ENCODE assay signal across 9 mouse cellular contexts in genomic region chr11:60302354-60303083, GRCm38 (mm10). TPM values are rescaled to one million over a fixed set of nuclear protein-coding genes. Genes with fewer than 3 reads are reported as not detected.
A peak's percentile ranks its signal among the peaks of the same experiment; 100 is the strongest.
DNase-seq lines count a peak whose midpoint lies in the region; ATAC-seq and TF ChIP-seq lines count a peak whose summit lies in the region.
"Had no signal": no experiment of that assay in that cellular context is flagged by ENCODE, and none has a peak within 500 bp of the region (broad histone marks: within the 10 kb centered on the region; RNA-seq: fewer than 3 reads in every experiment).

No protein-coding gene starts in this region.

- H3K4me3 ChIP-seq in heart, postnatal 0 days (ENCODE audit: low read depth, low read length): no peak overlapping the region
- no peak overlapping the region for H3K4me3 ChIP-seq in embryonic facial prominence, embryonic 15.5 days (replicated peaks)
- no peak overlapping the region for H3K4me3 ChIP-seq in liver, embryonic 12.5 days
- H3K4me3 ChIP-seq in stomach, embryonic 14.5 days (ENCODE audit: low read depth, low read length): no peak overlapping the region

- no peak for TF ChIP-seq EP300 in heart, postnatal 0 days (IDR thresholded peaks at IDR 0.05; ENCODE audit: low read depth)

- H3K27me3 ChIP-seq in heart, postnatal 0 days (ENCODE audit: control insufficient read depth, insufficient read depth, low read length): no peaks in the 10 kb centered on the region
- H3K27me3 ChIP-seq in embryonic facial prominence, embryonic 15.5 days: no peaks in the 10 kb centered on the region
- no peaks in the 10 kb centered on the region for H3K27me3 ChIP-seq in liver, embryonic 12.5 days (replicated peaks)
- no peaks in the 10 kb centered on the region for H3K27me3 ChIP-seq in stomach, embryonic 14.5 days (ENCODE audit: control insufficient read depth, insufficient read depth, low read length)

- H3K4me2 ChIP-seq in heart, postnatal 0 days (ENCODE audit: low read depth, low read length): no peak overlapping the region
- H3K4me2 ChIP-seq in embryonic facial prominence, embryonic 15.5 days (replicated peaks): no peak overlapping the region
- no peak overlapping the region for H3K4me2 ChIP-seq in liver, embryonic 12.5 days
- no peak overlapping the region for H3K4me2 ChIP-seq in stomach, embryonic 14.5 days (replicated peaks; ENCODE audit: low read depth, low read length)

- intact Hi-C loops in heart, postnatal 25 days (cut with DNase I): no loop called here

- no peaks in the 10 kb centered on the region for H3K9me3 ChIP-seq in heart, postnatal 0 days (replicated peaks; ENCODE audit: control insufficient read depth, low read length)
- no peaks in the 10 kb centered on the region for H3K9me3 ChIP-seq in embryonic facial prominence, embryonic 15.5 days (replicated peaks)
- H3K9me3 ChIP-seq in liver, embryonic 12.5 days (replicated peaks): 0 out of 2 replicates have a peak, but pooled peaks cover 3% of the 10 kb centered on the region
- no peaks in the 10 kb centered on the region for H3K9me3 ChIP-seq in stomach, embryonic 14.5 days (ENCODE audit: control insufficient read depth, low read depth, low read length)

- ATAC-seq in heart, postnatal 0 days (ENCODE audit: insufficient read depth, low read depth): no peak
- ATAC-seq in embryonic facial prominence, embryonic 15.5 days (ENCODE audit: insufficient number of reproducible peaks, low FRiP score, low TSS enrichment, low read depth): no peak
- ATAC-seq in liver, embryonic 12.5 days: peak; percentile 70
- no peak for ATAC-seq in stomach, embryonic 14.5 days (ENCODE audit: insufficient number of reproducible peaks, insufficient read depth, low FRiP score, low read depth)

- peak overlapping the region; percentile 73 for H3K27ac ChIP-seq in heart, postnatal 0 days (ENCODE audit: low read depth)
- H3K27ac ChIP-seq in embryonic facial prominence, embryonic 15.5 days (replicated peaks): peak overlapping the region; percentile 69
- H3K27ac ChIP-seq in liver, embryonic 12.5 days: peak overlapping the region; percentile 5
- H3K27ac ChIP-seq in stomach, embryonic 14.5 days (ENCODE audit: low read length): peak overlapping the region; percentile 46

- no peak for DNase-seq in heart, postnatal 0 days (ENCODE audit: low spot score)
- no peak for DNase-seq in heart, postnatal 25 days (ENCODE audit: low spot score)
- no peak for DNase-seq in spleen, postnatal 14 days (ENCODE audit: low spot score in 2 of 2)
- DNase-seq in natural killer cell, adult 2 months (ENCODE audit: low spot score in 2 of 2): no peak
- no peak for DNase-seq in layer of hippocampus, adult 18-20 months (ENCODE audit: low spot score in 2 of 2)
- DNase-seq: kidney, adult 9 months had no signal

- no peaks in the 10 kb centered on the region for H3K36me3 ChIP-seq in heart, postnatal 0 days (replicated peaks; ENCODE audit: control insufficient read depth, insufficient read depth, low read length)
- no peaks in the 10 kb centered on the region for H3K36me3 ChIP-seq in embryonic facial prominence, embryonic 15.5 days
- peaks cover 3% of the 10 kb centered on the region; the same call in 1 of the 2 replicates for H3K36me3 ChIP-seq in liver, embryonic 12.5 days
- no peaks in the 10 kb centered on the region for H3K36me3 ChIP-seq in stomach, embryonic 14.5 days (ENCODE audit: control insufficient read depth, insufficient read depth, low read length)

- no peak overlapping the region for H3K9ac ChIP-seq in heart, postnatal 0 days (replicated peaks; ENCODE audit: low read depth, low read length)
- H3K9ac ChIP-seq in embryonic facial prominence, embryonic 15.5 days: no peak overlapping the region
- no peak overlapping the region for H3K9ac ChIP-seq in liver, embryonic 12.5 days
- no peak overlapping the region for H3K9ac ChIP-seq in stomach, embryonic 14.5 days (replicated peaks; ENCODE audit: low read depth, low read length)

- peaks cover 19% of the 10 kb centered on the region for H3K4me1 ChIP-seq in heart, postnatal 0 days (ENCODE audit: control insufficient read depth, insufficient read depth)
- H3K4me1 ChIP-seq in embryonic facial prominence, embryonic 15.5 days: peaks cover 10% of the 10 kb centered on the region; the same call in 1 of the 2 replicates
- peaks cover 45% of the 10 kb centered on the region for H3K4me1 ChIP-seq in liver, embryonic 12.5 days
- peaks cover 7% of the 10 kb centered on the region; the same call in 1 of the 2 replicates for H3K4me1 ChIP-seq in stomach, embryonic 14.5 days (ENCODE audit: control insufficient read depth, insufficient read depth, low read length)

- no peak for TF ChIP-seq CTCF in heart, postnatal 0 days (IDR thresholded peaks at IDR 0.05; ENCODE audit: low read depth)

- 59% methylated on average over 10 of the region's 10 CpGs for WGBS in heart, postnatal 0 days
- WGBS in embryonic facial prominence, embryonic 15.5 days: 58% methylated on average over 10 of the region's 10 CpGs
- WGBS in liver, embryonic 12.5 days (ENCODE audit: insufficient replicate concordance): 40% methylated on average over 10 of the region's 10 CpGs
- WGBS in stomach, embryonic 14.5 days: 53% methylated on average over 10 of the region's 10 CpGs

RNA-seq across cellular contexts. Expression of gene Tom1l2, which starts 50.2 kb away (rescaled TPM):
- total RNA-seq in heart, postnatal 0 days (2014; rRNA removed; ENCODE audit: low replicate concordance): 56.8 and 77.3 TPM in 2 replicates
- polyA plus RNA-seq in heart, postnatal 0 days (2015; fragmentation: Nextera tagmentation; extraction: Ambion mirVana): 30.5 and 31.3 TPM in 2 replicates
- 100 to 1,000 TPM in 1 of 2 experiments, 10 to 100 TPM in 1; 98.9 to 110 TPM for total RNA-seq in heart, postnatal 25 days (2021)
- polyA plus RNA-seq in embryonic facial prominence, embryonic 15.5 days (2015; fragmentation: Nextera tagmentation; extraction: Ambion mirVana): 34.1 and 36.7 TPM in 2 replicates
- 8.7 and 9.6 TPM in 2 replicates for polyA plus RNA-seq in liver, embryonic 12.5 days (2016; fragmentation: Nextera tagmentation; extraction: Ambion mirVana)
- 22.2 and 22.7 TPM in 2 replicates for polyA plus RNA-seq in stomach, embryonic 14.5 days (2014; fragmentation: Nextera tagmentation; extraction: Ambion mirVana)
- 100 to 1,000 TPM; 191 to 195 TPM for total RNA-seq in layer of hippocampus, adult 18-20 months (2021)

RNA-seq across cellular contexts. Expression of gene Drc3, which starts 50.6 kb away (rescaled TPM):
- total RNA-seq in heart, postnatal 0 days (2014; rRNA removed; ENCODE audit: low replicate concordance): 2.0 and 2.9 TPM in 2 replicates
- 2.1 and 2.9 TPM in 2 replicates for polyA plus RNA-seq in heart, postnatal 0 days (2015; fragmentation: Nextera tagmentation; extraction: Ambion mirVana)
- 1 to 10 TPM; 2.1 TPM for total RNA-seq in heart, postnatal 25 days (2021)
- polyA plus RNA-seq in embryonic facial prominence, embryonic 15.5 days (2015; fragmentation: Nextera tagmentation; extraction: Ambion mirVana): 10.5 and 20.0 TPM in 2 replicates
- polyA plus RNA-seq in liver, embryonic 12.5 days (2016; fragmentation: Nextera tagmentation; extraction: Ambion mirVana): 0.49 and 0.53 TPM in 2 replicates
- 0.98 and 1.8 TPM in 2 replicates for polyA plus RNA-seq in stomach, embryonic 14.5 days (2014; fragmentation: Nextera tagmentation; extraction: Ambion mirVana)
- total RNA-seq in layer of hippocampus, adult 18-20 months (2021): 1 to 10 TPM; 7.3 to 7.9 TPM

Comparison
In these comparisons a context has a peak if more than half of its experiments do, and no peak if none do; other contexts are left out.
1. H3K27ac ChIP-seq: peak in every context shown above with its lines; median percentile 73 in heart, postnatal 0 days; 69 in embryonic facial prominence, embryonic 15.5 days; 46 in stomach, embryonic 14.5 days; 5 in liver, embryonic 12.5 days.